Mouse (Mus musculus) heart, adult 2 months (tissue): Measurements from ENCODE around the gene Dpf3. TPM values are rescaled to one million over a fixed set of nuclear protein-coding genes. Genes with fewer than 3 reads are reported as not detected.
A peak's percentile ranks its signal among the peaks of the same experiment; 100 is the strongest.

Experiments
- DNase-seq, 2 experiments: peaks; one replicate each; pipeline ENCODE4 v3.0.0; 2021
- H3K27ac ChIP-seq: fragments of 200-600 bp; 2 replicates; pipeline ENCODE4 v1.8.1; 2022
- H3K27me3 ChIP-seq: fragments of 200-500 bp; 2 replicates; pipeline ENCODE4 v1.6.1; 2012; ENCODE audit warnings: mild to moderate bottlenecking, low read length, inconsistent platforms, mixed read lengths; ENCODE audit not compliant: control insufficient read depth, insufficient read depth
- H3K36me3 ChIP-seq: fragments of 200-500 bp; 2 replicates; pipeline ENCODE4 v1.6.1; 2012; ENCODE audit warnings: low read length, inconsistent platforms; ENCODE audit not compliant: control insufficient read depth, insufficient read depth
- H3K4me1 ChIP-seq: fragments of 200-500 bp; 2 replicates; pipeline ENCODE4 v1.6.1; 2011; ENCODE audit warnings: low read length; ENCODE audit not compliant: control insufficient read depth, insufficient read depth
- H3K4me3 ChIP-seq: fragments of 200-600 bp; 2 replicates; pipeline ENCODE4 v1.8.1; 2022
- H3K79me2 ChIP-seq: fragments of 200-500 bp; replicated peaks from 2 replicates; pipeline ENCODE4 v1.6.1; 2012; ENCODE audit warnings: mild to moderate bottlenecking, inconsistent platforms, low read length, moderate library complexity, mixed read lengths; ENCODE audit not compliant: control insufficient read depth, insufficient read depth
- H3K9ac ChIP-seq: fragments of 200-500 bp; 2 replicates; pipeline ENCODE4 v1.6.1; 2012; ENCODE audit warnings: low read depth, mild to moderate bottlenecking, control low read depth, inconsistent platforms, low read length, mixed read lengths
- CTCF ChIP-seq: fragments of 200-600 bp; IDR thresholded peaks from 2 replicates; pipeline ENCODE4 v1.8.1; 2022; ENCODE audit warnings: antibody characterized with exemption, mild to moderate bottlenecking, moderate library complexity
- EP300 ChIP-seq: fragments of 200-500 bp; IDR thresholded peaks from 2 replicates; pipeline ENCODE4 v1.6.1; 2011; ENCODE audit warnings: low read depth, low read length, control low read depth; ENCODE audit not compliant: insufficient read depth
- POLR2A ChIP-seq: fragments of 200-500 bp; IDR thresholded peaks from 2 replicates; pipeline ENCODE4 v1.6.1; 2011; ENCODE audit warnings: mild to moderate bottlenecking, low read depth, low read length, control low read depth; ENCODE audit not compliant: insufficient read depth
- WGBS: fragments of 180-500 bp; shearing (Covaris S2); methylation state at CpG from one replicate; pipeline ENCODE4 v1.1.7; 2018; 5-methylcytosine and 5-hydroxymethylcytosine counted together
- intact Hi-C: fragments of 180-260 bp; cut with DNase I; formaldehyde crosslinking; loops from one replicate; pipeline ENCODE4 v1.15.1; 2025
- polyA plus RNA-seq: library from polyadenylated mRNA; depleted of rRNA; stranded (reverse); fragments of >200 nt; gene quantifications from 2 replicates; pipeline ENCODE4 v1.2.3, GENCODE M21; 2012
- total RNA-seq, 2 experiments: library from RNA; stranded (reverse); gene quantifications; 2 replicates each; pipeline ENCODE4 v1.2.3; 2021

Dpf3 gene
- total and polyA plus RNA-seq, 3 experiments: 9.1 to 18.8 (median 16.6) TPM

DNA sequence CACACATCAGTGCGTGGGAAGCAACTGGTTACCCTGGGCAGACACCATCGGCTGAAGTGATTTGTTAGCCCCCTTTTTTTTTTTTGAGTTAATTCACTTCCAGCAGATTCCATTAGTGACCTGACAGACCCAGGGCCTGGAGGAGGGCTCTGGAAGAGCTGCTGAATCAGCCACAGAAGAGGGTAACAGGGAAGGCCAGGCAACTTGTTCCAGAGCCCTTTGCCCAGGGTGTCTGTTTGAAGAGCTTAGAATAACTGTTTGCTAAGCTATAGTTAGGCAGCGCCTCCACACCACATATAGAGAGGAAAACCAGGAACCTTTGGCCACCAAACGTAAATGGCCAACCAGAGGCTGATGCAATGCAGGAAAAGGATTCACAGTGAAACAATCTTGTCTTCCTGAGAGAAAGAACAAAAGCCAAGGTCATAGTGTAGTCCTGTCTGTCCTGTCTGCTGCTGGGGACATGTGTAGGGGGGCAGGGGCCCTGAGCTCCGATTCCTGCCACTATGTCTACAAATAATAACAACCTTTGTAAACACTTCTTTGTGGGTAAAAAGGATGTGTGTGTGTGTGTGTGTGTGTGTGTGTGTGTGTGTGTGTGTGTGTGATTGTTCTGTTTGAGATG is 32.7 kb downstream of the Dpf3 start:
- intact Hi-C loops: no loop called here
- Histone ChIP-seq H3K27me3 (no peaks in the 10 kb centered on the region), H3K36me3 (no peaks in the 10 kb centered on the region), H3K27ac (no peak overlapping the region), H3K4me3 (no peak overlapping the region), H3K9ac (no peak overlapping the region), H3K79me2 (peaks cover 2% of the 10 kb centered on the region), H3K4me1 (peaks cover 2% of the 10 kb centered on the region; the same call in 1 of the 2 replicates)
- TF ChIP-seq EP300 (no peak), POLR2A (no peak), CTCF (no peak)
- 62% methylated on average over 5 of the region's 5 CpGs for WGBS
- DNase-seq: no peak

DNA sequence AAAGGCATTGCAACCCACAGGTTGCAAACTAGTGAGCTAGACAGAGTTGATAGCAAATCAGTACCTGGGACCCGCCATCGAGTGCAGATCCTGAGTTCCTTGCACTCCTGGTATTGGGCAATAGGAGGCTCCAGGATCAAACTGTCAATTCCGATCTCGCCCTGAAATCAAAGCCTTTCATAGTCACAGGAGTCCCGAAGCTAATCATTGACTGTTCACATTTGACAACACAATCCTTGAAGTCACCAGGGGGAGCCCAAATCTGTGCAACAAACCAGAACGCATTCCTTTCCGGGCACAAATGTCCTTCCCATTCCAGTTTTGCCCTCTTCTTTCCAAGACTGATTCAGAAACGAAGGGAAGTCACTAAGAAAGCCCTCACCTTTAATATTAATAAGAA is 35.7 kb downstream of the Dpf3 start:
- 53% methylated on average over 8 of the region's 8 CpGs for WGBS
- TF ChIP-seq POLR2A (no peak), CTCF (peak; percentile 34)
- Histone ChIP-seq H3K79me2 (peaks cover 2% of the 10 kb centered on the region), H3K4me3 (no peak overlapping the region), H3K9ac (no peak overlapping the region), H3K4me1 (peaks cover 4% of the 10 kb centered on the region; the same call in 1 of the 2 replicates), H3K27ac (no peak overlapping the region), H3K27me3 (no peaks in the 10 kb centered on the region), H3K36me3 (no peaks in the 10 kb centered on the region)
- intact Hi-C loops: no loop called here
- no peak for DNase-seq

DNA sequence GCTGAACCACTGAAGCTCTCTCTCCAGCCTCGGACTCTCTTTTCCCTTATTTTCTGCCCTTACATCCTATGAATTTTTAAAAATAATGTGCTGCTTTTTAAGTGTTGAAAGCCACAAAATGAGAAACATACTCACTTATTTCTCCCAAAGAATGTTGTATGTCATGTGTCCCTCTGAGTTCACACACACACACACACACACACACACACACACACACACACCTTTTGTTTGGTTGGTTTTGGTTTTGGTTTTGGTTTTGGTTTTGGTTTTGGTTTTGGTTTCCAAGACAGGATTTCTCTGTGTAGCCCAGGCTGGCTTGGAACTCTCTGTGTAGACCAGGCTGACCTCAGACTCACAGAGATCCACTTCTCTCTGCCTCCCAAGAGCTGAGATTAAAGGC is 37.0 kb downstream of the Dpf3 start:
- 85% methylated on average over 1 of the region's 1 CpGs for WGBS
- no peak for DNase-seq
- TF ChIP-seq CTCF: no peak
- no peak for TF ChIP-seq EP300
- TF ChIP-seq POLR2A: no peak
- H3K4me3 ChIP-seq: no peak overlapping the region
- H3K27me3 ChIP-seq: no peaks in the 10 kb centered on the region
- H3K79me2 ChIP-seq: peaks cover 2% of the 10 kb centered on the region
- intact Hi-C loops: no loop called here
- H3K27ac ChIP-seq: no peak overlapping the region
- H3K4me1 ChIP-seq: peaks cover 4% of the 10 kb centered on the region; the same call in 1 of the 2 replicates
- no peak overlapping the region for H3K9ac ChIP-seq
- H3K36me3 ChIP-seq: no peaks in the 10 kb centered on the region

DNA sequence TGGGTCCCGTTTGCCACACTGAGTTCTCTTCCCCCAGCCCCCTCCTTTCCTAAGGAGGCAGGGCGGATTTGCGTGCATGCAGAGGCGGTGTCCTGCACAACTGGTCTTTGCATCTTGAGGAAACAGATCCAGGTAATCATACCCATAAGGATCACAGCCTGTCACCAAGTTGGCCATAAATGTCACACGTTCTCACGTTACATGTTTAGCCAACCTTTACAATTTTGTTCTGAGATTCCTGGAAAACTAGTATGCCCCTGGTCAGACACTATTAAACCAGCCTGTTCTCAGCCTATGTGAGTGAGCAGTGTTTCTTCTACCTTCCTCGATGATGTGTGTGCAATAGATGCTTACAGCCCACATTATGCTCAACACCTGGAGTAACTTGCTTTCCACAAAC is 38.3 kb downstream of the Dpf3 start:
- TF ChIP-seq POLR2A (no peak), EP300 (no peak), CTCF (no peak)
- Histone ChIP-seq H3K9ac (no peak overlapping the region), H3K4me1 (peaks cover 5% of the 10 kb centered on the region; the same call in 1 of the 2 replicates), H3K27ac (no peak overlapping the region), H3K79me2 (no peaks in the 10 kb centered on the region; the same call in 1 of the 2 replicates), H3K36me3 (no peaks in the 10 kb centered on the region), H3K4me3 (no peak overlapping the region), H3K27me3 (no peaks in the 10 kb centered on the region)
- DNase-seq: no peak
- WGBS: 86% methylated on average over 7 of the region's 7 CpGs
- intact Hi-C loops: no loop called here

DNA sequence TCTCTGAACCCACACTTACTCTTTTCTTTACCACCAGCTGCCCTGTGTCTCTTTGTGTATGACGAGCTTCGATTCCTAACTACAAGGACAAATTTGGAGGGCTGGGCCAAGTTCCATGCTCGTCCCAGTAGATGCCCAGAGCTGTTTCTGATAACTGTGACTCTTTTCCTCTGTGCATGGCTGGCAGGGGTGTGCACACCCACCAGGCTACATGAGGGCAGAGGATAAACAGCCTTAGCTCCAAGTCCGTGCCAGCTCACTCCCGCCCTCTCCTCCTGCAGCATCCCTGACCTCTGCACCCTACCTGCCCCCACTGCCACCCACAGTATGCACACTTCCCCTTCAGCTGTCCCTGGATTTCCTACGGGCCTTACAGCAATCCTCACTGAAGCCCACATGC is 41.9 kb downstream of the Dpf3 start:
- Histone ChIP-seq H3K4me1 (peaks cover 5% of the 10 kb centered on the region; the same call in 1 of the 2 replicates), H3K36me3 (no peaks in the 10 kb centered on the region), H3K4me3 (no peak overlapping the region), H3K27me3 (no peaks in the 10 kb centered on the region), H3K79me2 (no peaks in the 10 kb centered on the region; the same call in 1 of the 2 replicates), H3K9ac (no peak overlapping the region), H3K27ac (peak overlapping the region; percentile 73)
- intact Hi-C loops: no loop called here
- WGBS: 46% methylated on average over 6 of the region's 6 CpGs
- no peak for TF ChIP-seq CTCF
- 0 out of 2 replicates have a peak, but pooled peaks have one; percentile 38 for TF ChIP-seq EP300
- TF ChIP-seq POLR2A: no peak
- peak in 1 of 2 experiments; percentile 46 for DNase-seq

DNA sequence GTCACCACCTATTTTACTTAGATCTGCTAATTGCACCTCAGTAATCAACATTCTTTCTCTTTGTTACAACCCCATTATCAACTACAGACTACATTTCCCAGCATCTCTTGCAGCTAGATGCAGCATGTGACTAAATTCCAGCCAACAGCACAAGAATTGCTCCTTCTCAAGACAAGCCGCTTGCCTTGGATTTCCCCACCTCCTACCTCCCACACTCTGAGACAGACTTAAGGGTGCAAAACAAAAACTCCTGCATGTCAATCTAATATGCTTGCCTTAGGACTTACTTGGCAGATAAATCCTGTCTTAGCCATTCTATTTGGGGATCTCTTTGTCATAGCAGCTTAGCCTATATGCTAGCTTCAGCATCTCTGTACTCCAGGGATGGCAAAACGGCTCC is 43.1 kb downstream of the Dpf3 start:
- Histone ChIP-seq H3K36me3 (no peaks in the 10 kb centered on the region), H3K4me3 (no peak overlapping the region), H3K27me3 (no peaks in the 10 kb centered on the region), H3K27ac (no peak overlapping the region), H3K4me1 (peaks cover 5% of the 10 kb centered on the region; the same call in 1 of the 2 replicates), H3K79me2 (no peaks in the 10 kb centered on the region; the same call in 1 of the 2 replicates), H3K9ac (no peak overlapping the region)
- DNase-seq: no peak
- 66% methylated on average over 2 of the region's 2 CpGs for WGBS
- TF ChIP-seq POLR2A (no peak), EP300 (no peak), CTCF (no peak)
- intact Hi-C loops: no loop called here
